Mouse (Mus musculus) liver, adult 2 months (tissue): Measurements from ENCODE around the gene Txnrd1. TPM values are rescaled to one million over a fixed set of nuclear protein-coding genes. Genes with fewer than 3 reads are reported as not detected.

Experiments
- DNase-seq: peaks from one replicate; pipeline ENCODE4 v3.0.0-alpha.2; 2011; ENCODE audit warnings: low read depth, low spot score; ENCODE audit errors: extremely low read depth
- H3K27ac ChIP-seq: fragments of 200-500 bp; replicated peaks from 2 replicates; pipeline ENCODE4 v1.5.1; 2012; ENCODE audit warnings: low read depth, mild to moderate bottlenecking, control low read depth, inconsistent platforms, low read length; ENCODE audit not compliant: insufficient read depth
- H3K27me3 ChIP-seq: fragments of 200-500 bp; 2 replicates; pipeline ENCODE4 v1.6.1; 2012; ENCODE audit warnings: mild to moderate bottlenecking, moderate library complexity, low read length, inconsistent platforms; ENCODE audit not compliant: control insufficient read depth, insufficient read depth
- H3K36me3 ChIP-seq: fragments of 200-500 bp; 2 replicates; pipeline ENCODE4 v1.6.1; 2012; ENCODE audit warnings: low read length, inconsistent platforms; ENCODE audit not compliant: control insufficient read depth, insufficient read depth
- H3K4me1 ChIP-seq: fragments of 200-500 bp; 2 replicates; pipeline ENCODE4 v1.6.1; 2011; ENCODE audit warnings: low read length; ENCODE audit not compliant: control insufficient read depth, insufficient read depth
- H3K4me3 ChIP-seq: fragments of 200-500 bp; 2 replicates; pipeline ENCODE4 v1.5.1; 2011; ENCODE audit warnings: low read depth, mild to moderate bottlenecking, control low read depth, low read length, moderate library complexity; ENCODE audit not compliant: insufficient read depth
- H3K79me2 ChIP-seq: fragments of 200-500 bp; 2 replicates; pipeline ENCODE4 v1.6.1; 2012; ENCODE audit warnings: inconsistent platforms, mild to moderate bottlenecking, low read length, moderate library complexity; ENCODE audit not compliant: control insufficient read depth, insufficient read depth
- H3K9ac ChIP-seq: fragments of 200-500 bp; 2 replicates; pipeline ENCODE4 v1.6.1; 2012; ENCODE audit warnings: low read depth, mild to moderate bottlenecking, control low read depth, inconsistent platforms, low read length
- CTCF ChIP-seq: fragments of 200-500 bp; IDR thresholded peaks from 2 replicates; pipeline ENCODE4 v1.5.1; 2011; ENCODE audit warnings: low read depth, low read length, control low read depth
- POLR2A ChIP-seq: fragments of 200-500 bp; IDR thresholded peaks from 2 replicates; pipeline ENCODE4 v1.6.1; 2011; ENCODE audit warnings: low read length, control low read depth; ENCODE audit not compliant: insufficient read depth; ENCODE audit errors: extremely low read depth
- WGBS: fragments of 180-500 bp; shearing (Covaris S2); methylation state at CpG from one replicate; pipeline ENCODE4 v1.1.7; 2018; 5-methylcytosine and 5-hydroxymethylcytosine counted together
- polyA plus RNA-seq: library from polyadenylated mRNA; depleted of rRNA; stranded (reverse); fragments of >200 nt; gene quantifications from 2 replicates; pipeline ENCODE4 v1.2.3, GENCODE M21; 2012
- total RNA-seq: library from RNA; depleted of rRNA; stranded (reverse); fragments of >200 nt; gene quantifications from 2 replicates; pipeline ENCODE4 v1.2.3, GENCODE M21; 2014

Gene Txnrd1
- total and polyA plus RNA-seq, 2 experiments = 50.4 to 71.2 TPM

GRCm38 (mm10) chr10:82811855-82812431, 21.8 kb upstream of the Txnrd1 start:
- Histone ChIP-seq H3K9ac (peak overlapping the region; percentile 61), H3K36me3 (no peaks in the 10 kb centered on the region), H3K4me1 (peaks cover 8% of the 10 kb centered on the region; the same call in 1 of the 2 replicates), H3K27me3 (no peaks in the 10 kb centered on the region), H3K27ac (no peak overlapping the region), H3K79me2 (no peaks in the 10 kb centered on the region), H3K4me3 (peak overlapping the region; percentile 64)
- 6% methylated on average over 42 of the region's 52 CpGs for WGBS
- DNase-seq = no peak
- no peak for TF ChIP-seq POLR2A
- TF ChIP-seq CTCF = peak; percentile 81

- Histone ChIP-seq H3K79me2 (no peaks in the 10 kb centered on the region), H3K4me3 (no peak overlapping the region), H3K4me1 (0 out of 2 replicates have a peak, but pooled peaks cover 6% of the 10 kb centered on the region), H3K27ac (no peak overlapping the region), H3K9ac (no peak overlapping the region), H3K36me3 (no peaks in the 10 kb centered on the region), H3K27me3 (no peaks in the 10 kb centered on the region)
- no peak for TF ChIP-seq POLR2A
- no peak for TF ChIP-seq CTCF
- 21% methylated on average over 19 of the region's 19 CpGs for WGBS
- peak; percentile 50 for DNase-seq
Measured at GRCm38 (mm10) chr10:82814096-82814970, 19.4 kb upstream of the Txnrd1 start.

GRCm38 (mm10) chr10:82816441-82816840, 17.3 kb upstream of the Txnrd1 start:
- H3K9ac ChIP-seq = no peak overlapping the region
- WGBS = 92% methylated on average over 9 of the region's 9 CpGs
- 0 out of 2 replicates have a peak, but pooled peaks cover 6% of the 10 kb centered on the region for H3K4me1 ChIP-seq
- no peak overlapping the region for H3K27ac ChIP-seq
- no peak for DNase-seq
- no peaks in the 10 kb centered on the region for H3K27me3 ChIP-seq
- no peaks in the 10 kb centered on the region for H3K36me3 ChIP-seq
- no peak for TF ChIP-seq CTCF
- TF ChIP-seq POLR2A = no peak
- H3K4me3 ChIP-seq = no peak overlapping the region
- H3K79me2 ChIP-seq = no peaks in the 10 kb centered on the region

GRCm38 (mm10) chr10:82817514-82817913, 16.2 kb upstream of the Txnrd1 start:
- Histone ChIP-seq H3K36me3 (no peaks in the 10 kb centered on the region), H3K4me3 (no peak overlapping the region), H3K4me1 (0 out of 2 replicates have a peak, but pooled peaks cover 4% of the 10 kb centered on the region), H3K79me2 (no peaks in the 10 kb centered on the region), H3K27ac (no peak overlapping the region), H3K27me3 (no peaks in the 10 kb centered on the region), H3K9ac (no peak overlapping the region)
- no peak for TF ChIP-seq CTCF
- no peak for TF ChIP-seq POLR2A
- DNase-seq = no peak
- 98% methylated on average over 3 of the region's 3 CpGs for WGBS

- no peak overlapping the region for H3K4me3 ChIP-seq
- 68% methylated on average over 9 of the region's 9 CpGs for WGBS
- DNase-seq = no peak
- no peaks in the 10 kb centered on the region for H3K27me3 ChIP-seq
- H3K9ac ChIP-seq = no peak overlapping the region
- 0 out of 2 replicates have a peak, but pooled peaks cover 4% of the 10 kb centered on the region for H3K4me1 ChIP-seq
- H3K79me2 ChIP-seq = no peaks in the 10 kb centered on the region
- H3K36me3 ChIP-seq = no peaks in the 10 kb centered on the region
- TF ChIP-seq CTCF (no peak), POLR2A (no peak)
- no peak overlapping the region for H3K27ac ChIP-seq
Measured at GRCm38 (mm10) chr10:82817936-82818335, 15.8 kb upstream of the Txnrd1 start.
